11 mouse cellular contexts compared by ENCODE assay signal in genomic region chr5:122880241-122880980, GRCm38 (mm10). TPM values are rescaled to one million over a fixed set of nuclear protein-coding genes. Genes with fewer than 3 reads are reported as not detected.
A peak's percentile ranks its signal among the peaks of the same experiment; 100 is the strongest.
DNase-seq lines count a peak whose midpoint lies in the region; ATAC-seq and TF ChIP-seq lines count a peak whose summit lies in the region.
"Had no signal": no experiment of that assay in that cellular context is flagged by ENCODE, and none has a peak within 500 bp of the region (broad histone marks: within the 10 kb centered on the region; RNA-seq: fewer than 3 reads in every experiment).

No protein-coding gene starts in this region.

- 0 out of 2 replicates have a peak, but pooled peaks have one; percentile 50 for ATAC-seq in midbrain, embryonic 13.5 days
- ATAC-seq in midbrain, embryonic 16.5 days = no peak

- DNase-seq in heart, embryonic 10.5 days (ENCODE audit: low spot score) = peak; percentile 76
- no peak for DNase-seq in heart, postnatal 4 days
- no peak for DNase-seq in ES-E14 (ENCODE audit: low read depth, low spot score)
- DNase-seq in spleen, postnatal 14 days (ENCODE audit: low spot score in 2 of 2) = no peak

- H3K27ac ChIP-seq in heart, embryonic 10.5 days = no peak overlapping the region
- no peak overlapping the region for H3K27ac ChIP-seq in midbrain, embryonic 13.5 days
- no peak overlapping the region for H3K27ac ChIP-seq in midbrain, embryonic 16.5 days (ENCODE audit: low read length)
- no peak overlapping the region for H3K27ac ChIP-seq in ES-E14 (ENCODE audit: insufficient read depth, low read depth, low read length, poor library complexity, severe bottlenecking)
- H3K27ac ChIP-seq: hindbrain, embryonic 10.5 days; hindbrain, embryonic 15.5 days had no signal

- H3K9me3 ChIP-seq in heart, embryonic 10.5 days = no peaks in the 10 kb centered on the region
- H3K9me3 ChIP-seq in midbrain, embryonic 13.5 days = no peaks in the 10 kb centered on the region
- no peaks in the 10 kb centered on the region for H3K9me3 ChIP-seq in midbrain, embryonic 16.5 days (replicated peaks; ENCODE audit: control insufficient read depth, low read length, poor library complexity, severe bottlenecking)
- no peaks in the 10 kb centered on the region for H3K9me3 ChIP-seq in ES-E14 (ENCODE audit: control insufficient read depth, insufficient read depth, low read depth, low read length)
- H3K9me3 ChIP-seq: embryonic facial prominence, embryonic 12.5 days; hindbrain, embryonic 10.5 days; hindbrain, embryonic 15.5 days had no signal

- H3K4me3 ChIP-seq in heart, embryonic 10.5 days = no peak overlapping the region
- no peak overlapping the region for H3K4me3 ChIP-seq in midbrain, embryonic 13.5 days (replicated peaks)
- no peak overlapping the region for H3K4me3 ChIP-seq in midbrain, embryonic 16.5 days (ENCODE audit: low read depth, low read length)
- peak overlapping the region; percentile 11 to 24; a peak in 2 of 4 replicates for H3K4me3 ChIP-seq in ES-E14 (ENCODE audit: insufficient read depth in 1 of 2, low read depth in 1 of 2, low read length in 2 of 2, poor library complexity in 1 of 2, severe bottlenecking in 1 of 2)
- H3K4me3 ChIP-seq: embryonic facial prominence, embryonic 12.5 days; hindbrain, embryonic 10.5 days; hindbrain, embryonic 15.5 days had no signal

- peaks cover 67% of the 10 kb centered on the region for H3K36me3 ChIP-seq in heart, embryonic 10.5 days
- peaks cover 77% of the 10 kb centered on the region for H3K36me3 ChIP-seq in midbrain, embryonic 13.5 days
- H3K36me3 ChIP-seq in midbrain, embryonic 16.5 days (ENCODE audit: control insufficient read depth, insufficient read depth, low read length) = peaks cover 22% of the 10 kb centered on the region
- peaks cover 49% of the 10 kb centered on the region for H3K36me3 ChIP-seq in ES-E14 (ENCODE audit: control insufficient read depth, insufficient read depth, low read length, poor library complexity, severe bottlenecking)

- 92% methylated on average over 37 of the region's 37 CpGs for WGBS in heart, embryonic 10.5 days
- WGBS in midbrain, embryonic 13.5 days = 96% methylated on average over 37 of the region's 37 CpGs
- 94% methylated on average over 37 of the region's 37 CpGs for WGBS in midbrain, embryonic 16.5 days

- no peak overlapping the region for H3K4me2 ChIP-seq in midbrain, embryonic 13.5 days (replicated peaks)
- H3K4me2 ChIP-seq in midbrain, embryonic 16.5 days (ENCODE audit: low read length) = no peak overlapping the region
- H3K4me2 ChIP-seq: embryonic facial prominence, embryonic 12.5 days; hindbrain, embryonic 15.5 days had no signal

- H3K27me3 ChIP-seq in heart, embryonic 10.5 days (ENCODE audit: insufficient read depth, poor library complexity, severe bottlenecking) = no peaks in the 10 kb centered on the region
- no peaks in the 10 kb centered on the region for H3K27me3 ChIP-seq in midbrain, embryonic 13.5 days
- no peaks in the 10 kb centered on the region for H3K27me3 ChIP-seq in midbrain, embryonic 16.5 days (ENCODE audit: control insufficient read depth, insufficient read depth, low read depth, low read length)
- H3K27me3 ChIP-seq: embryonic facial prominence, embryonic 12.5 days; hindbrain, embryonic 15.5 days; Patski had no signal

- H3K4me1 ChIP-seq in heart, embryonic 10.5 days = 0 out of 2 replicates have a peak, but pooled peaks cover 7% of the 10 kb centered on the region
- H3K4me1 ChIP-seq in midbrain, embryonic 13.5 days (replicated peaks) = peaks cover 5% of the 10 kb centered on the region; the same call in 1 of the 2 replicates
- H3K4me1 ChIP-seq in midbrain, embryonic 16.5 days (ENCODE audit: control insufficient read depth, insufficient read depth, low read length) = no peaks in the 10 kb centered on the region
- H3K4me1 ChIP-seq in ES-E14 (ENCODE audit: control insufficient read depth in 2 of 2, insufficient read depth in 2 of 2, low read length in 2 of 2, poor library complexity in 1 of 2) = peaks cover 5 to 20% of the 10 kb centered on the region in 2 experiments; a peak in 3 of 4 replicates
- H3K4me1 ChIP-seq: embryonic facial prominence, embryonic 12.5 days; hindbrain, embryonic 10.5 days had no signal

- in situ Hi-C loops in ES-E14 (cut with MboI; ENCODE audit: low sequenced_read_pairs in 2 of 2, unreplicated experiment in 2 of 2) = no loop called here

- H3K9ac ChIP-seq in midbrain, embryonic 13.5 days (replicated peaks) = no peak overlapping the region
- H3K9ac ChIP-seq in midbrain, embryonic 16.5 days (ENCODE audit: low read depth, low read length) = no peak overlapping the region
- H3K9ac ChIP-seq in ES-E14 (ENCODE audit: insufficient read depth, low read depth, low read length, poor library complexity, severe bottlenecking) = no peak overlapping the region
- H3K9ac ChIP-seq: embryonic facial prominence, embryonic 12.5 days; forebrain, postnatal 0 days; hindbrain, embryonic 15.5 days had no signal

TF ChIP-seq in ES-E14, 5 proteins besides CTCF, POLR2A, EP300 and RAD21:
- TF ChIP-seq HCFC1 (IDR thresholded peaks at IDR 0.05; ENCODE audit: borderline replicate concordance, insufficient read depth, low read length) = no peak
- TF ChIP-seq CHD2 (IDR thresholded peaks at IDR 0.05; ENCODE audit: low read depth, low read length) = no peak
- TF ChIP-seq MAFK (IDR thresholded peaks at IDR 0.05; ENCODE audit: insufficient read depth, low read depth, low read length) = no peak
- TF ChIP-seq ZNF384 (IDR thresholded peaks at IDR 0.05; ENCODE audit: low read depth, low read length) = no peak
- no peak for TF ChIP-seq ZC3H11A (IDR thresholded peaks at IDR 0.05; ENCODE audit: borderline replicate concordance, low read depth, low read length)
TF ChIP-seq in ES-E14: peak in this region for 0.

RNA-seq across cellular contexts. Expression of gene Rnf34, which starts 30.6 kb away (rescaled TPM):
- 33.6 and 35.3 TPM in 2 replicates for polyA plus RNA-seq in heart, embryonic 10.5 days (2016; fragmentation: Nextera tagmentation; extraction: Ambion mirVana)
- total RNA-seq in heart, postnatal 4 days (2021) = 10 to 100 TPM; 32.6 to 34.0 TPM
- 55.5 and 56.1 TPM in 2 replicates for polyA plus RNA-seq in midbrain, embryonic 13.5 days (2015; fragmentation: Nextera tagmentation; extraction: Ambion mirVana)
- 48.3 and 50.7 TPM in 2 replicates for polyA plus RNA-seq in midbrain, embryonic 16.5 days (2015; fragmentation: Nextera tagmentation; extraction: Ambion mirVana)
- total RNA-seq in ES-E14 (2012; rRNA removed) = 22.0 and 26.1 TPM in 2 replicates

RNA-seq across cellular contexts. Expression of gene Anapc5, which starts 59.3 kb away (rescaled TPM):
- polyA plus RNA-seq in heart, embryonic 10.5 days (2016; fragmentation: Nextera tagmentation; extraction: Ambion mirVana) = 405 and 415 TPM in 2 replicates
- 100 to 1,000 TPM; 275 to 276 TPM for total RNA-seq in heart, postnatal 4 days (2021)
- 527 and 540 TPM in 2 replicates for polyA plus RNA-seq in midbrain, embryonic 13.5 days (2015; fragmentation: Nextera tagmentation; extraction: Ambion mirVana)
- 520 and 546 TPM in 2 replicates for polyA plus RNA-seq in midbrain, embryonic 16.5 days (2015; fragmentation: Nextera tagmentation; extraction: Ambion mirVana)
- total RNA-seq in ES-E14 (2012; rRNA removed) = 285 and 344 TPM in 2 replicates

Comparison
In these comparisons a context has a peak if more than half of its experiments do, and no peak if none do; other contexts are left out.
1. H3K4me3 ChIP-seq: peak in ES-E14 (2 of 2); none in heart, embryonic 10.5 days (single experiment), midbrain, embryonic 13.5 days (single experiment) and midbrain, embryonic 16.5 days (single experiment).